Mouse (Mus musculus) neural tube, postnatal 0 days (tissue): Measurements from ENCODE around the gene Fgf5. TPM values are rescaled to one million over a fixed set of nuclear protein-coding genes. Genes with fewer than 3 reads are reported as not detected.

Experiments
- polyA plus RNA-seq: library from polyadenylated mRNA; unstranded; fragments of >200 nt; fragmentation: Nextera tagmentation; extraction: Ambion mirVana; gene quantifications from 2 replicates; pipeline ENCODE4 v1.2.1, GENCODE M21; 2015

Gene Fgf5
- 0.59 and 0.68 TPM in 2 replicates for polyA plus RNA-seq

GRCm38 (mm10) chr5:98253838-98254821, at the start of gene Fgf5:
Gene Fgf5 (plus strand): TSS chr5:98254184.

Other genes with a start within 250 kb of the Fgf5 start
- 1.7 and 3.5 TPM in 2 replicates for gene Antxr2, start 223.1 kb upstream of the Fgf5 start, polyA plus RNA-seq
- gene Prdm8, start 87.0 kb upstream of the Fgf5 start, polyA plus RNA-seq, result 2.7 and 2.8 TPM in 2 replicates
- 3.6 and 4.0 TPM in 2 replicates for gene Cfap299, start 75.1 kb downstream of the Fgf5 start, polyA plus RNA-seq